Mouse (Mus musculus): ENCODE results near the gene Eva1c. TPM values are rescaled to one million over a fixed set of nuclear protein-coding genes. Genes with fewer than 3 reads are reported as not detected.
A peak's percentile ranks its signal among the peaks of the same experiment; 100 is the strongest.

Gene Eva1c
- polyA plus RNA-seq, 1 experiment from 2014 or later: 1.2 TPM

GRCm38 (mm10) chr16:90878135-90878860, 51.8 kb downstream of the Eva1c start:
- no peak for TF ChIP-seq CTCF (IDR thresholded peaks at IDR 0.05; ENCODE audit: low read depth)
- Histone ChIP-seq H3K9me3 (ENCODE audit: low read depth, low read length) (no peaks in the 10 kb centered on the region), H3K9ac (no peak overlapping the region), H3K4me2 (no peak overlapping the region), H3K4me3 (ENCODE audit: low read depth, low read length) (no peak overlapping the region), H3K4me1 (ENCODE audit: insufficient read depth) (no peaks in the 10 kb centered on the region; the same call in 1 of the 2 replicates), H3K27me3 (ENCODE audit: insufficient read depth, low read length) (no peaks in the 10 kb centered on the region), H3K27ac (ENCODE audit: low read depth) (no peak overlapping the region), H3K36me3 (ENCODE audit: insufficient read depth) (no peaks in the 10 kb centered on the region)
- no peak for DNase-seq
- no peak for ATAC-seq (ENCODE audit: insufficient read depth)
- 86% methylated on average over 3 of the region's 3 CpGs for WGBS

- TF ChIP-seq CTCF (IDR thresholded peaks at IDR 0.05; ENCODE audit: low read depth): no peak
- Histone ChIP-seq H3K36me3 (ENCODE audit: insufficient read depth) (no peaks in the 10 kb centered on the region), H3K4me2 (no peak overlapping the region), H3K9me3 (ENCODE audit: low read depth, low read length) (no peaks in the 10 kb centered on the region), H3K4me3 (ENCODE audit: low read depth, low read length) (no peak overlapping the region), H3K9ac (no peak overlapping the region), H3K27ac (ENCODE audit: low read depth) (peak overlapping the region; percentile 16; the same call in 1 of the 2 replicates), H3K27me3 (ENCODE audit: insufficient read depth, low read length) (no peaks in the 10 kb centered on the region), H3K4me1 (ENCODE audit: insufficient read depth) (peaks cover 4% of the 10 kb centered on the region)
- WGBS: 30% methylated on average over 8 of the region's 8 CpGs
- peak; percentile 47 for DNase-seq
- ATAC-seq (ENCODE audit: insufficient read depth): peak; percentile 75; the same call in 1 of the 2 replicates
Measured at GRCm38 (mm10) chr16:90882501-90882977, 56.0 kb downstream of the Eva1c start.

- Histone ChIP-seq H3K27ac (ENCODE audit: low read depth) (0 out of 2 replicates have a peak overlapping the region, but pooled peaks have one; percentile 10), H3K27me3 (ENCODE audit: insufficient read depth, low read length) (no peaks in the 10 kb centered on the region), H3K4me3 (ENCODE audit: low read depth, low read length) (no peak overlapping the region), H3K4me1 (ENCODE audit: insufficient read depth) (peaks cover 4% of the 10 kb centered on the region), H3K36me3 (ENCODE audit: insufficient read depth) (no peaks in the 10 kb centered on the region), H3K9ac (no peak overlapping the region), H3K4me2 (no peak overlapping the region), H3K9me3 (ENCODE audit: low read depth, low read length) (no peaks in the 10 kb centered on the region)
- DNase-seq: no peak
- no peak for ATAC-seq (ENCODE audit: insufficient read depth)
- no peak for TF ChIP-seq CTCF (IDR thresholded peaks at IDR 0.05; ENCODE audit: low read depth)
- WGBS: 63% methylated on average over 2 of the region's 2 CpGs
Measured at GRCm38 (mm10) chr16:90885351-90885750, 58.8 kb downstream of the Eva1c start.

GRCm38 (mm10) chr16:90885781-90886565, 59.5 kb downstream of the Eva1c start:
- TF ChIP-seq CTCF (IDR thresholded peaks at IDR 0.05; ENCODE audit: low read depth): no peak
- no peaks in the 10 kb centered on the region for H3K36me3 ChIP-seq (ENCODE audit: insufficient read depth)
- H3K4me2 ChIP-seq: no peak overlapping the region
- 41% methylated on average over 9 of the region's 9 CpGs for WGBS
- no peaks in the 10 kb centered on the region for H3K27me3 ChIP-seq (ENCODE audit: insufficient read depth, low read length)
- peak; percentile 62 for DNase-seq
- peaks cover 4% of the 10 kb centered on the region for H3K4me1 ChIP-seq (ENCODE audit: insufficient read depth)
- ATAC-seq (ENCODE audit: insufficient read depth): peak; percentile 41; the same call in 1 of the 2 replicates
- H3K9ac ChIP-seq: no peak overlapping the region
- H3K4me3 ChIP-seq (ENCODE audit: low read depth, low read length): no peak overlapping the region
- peak overlapping the region; percentile 39; the same call in 1 of the 2 replicates for H3K27ac ChIP-seq (ENCODE audit: low read depth)
- H3K9me3 ChIP-seq (ENCODE audit: low read depth, low read length): no peaks in the 10 kb centered on the region

- Histone ChIP-seq H3K27ac (ENCODE audit: low read depth) (no peak overlapping the region), H3K4me2 (no peak overlapping the region), H3K36me3 (ENCODE audit: insufficient read depth) (no peaks in the 10 kb centered on the region), H3K4me3 (ENCODE audit: low read depth, low read length) (no peak overlapping the region), H3K9ac (no peak overlapping the region), H3K9me3 (ENCODE audit: low read depth, low read length) (no peaks in the 10 kb centered on the region), H3K4me1 (ENCODE audit: insufficient read depth) (no peaks in the 10 kb centered on the region; the same call in 1 of the 2 replicates), H3K27me3 (ENCODE audit: insufficient read depth, low read length) (no peaks in the 10 kb centered on the region)
- WGBS: 87% methylated on average over 9 of the region's 9 CpGs
- no peak for TF ChIP-seq CTCF (IDR thresholded peaks at IDR 0.05; ENCODE audit: low read depth)
- ATAC-seq (ENCODE audit: insufficient read depth) (no peak), DNase-seq (no peak)
Measured at GRCm38 (mm10) chr16:90890683-90891082, 64.2 kb downstream of the Eva1c start.

- 32% methylated on average over 14 of the region's 14 CpGs for WGBS
- no peak overlapping the region for H3K4me3 ChIP-seq (ENCODE audit: low read depth, low read length)
- H3K9me3 ChIP-seq (ENCODE audit: low read depth, low read length): no peaks in the 10 kb centered on the region
- no peaks in the 10 kb centered on the region for H3K27me3 ChIP-seq (ENCODE audit: insufficient read depth, low read length)
- ATAC-seq (ENCODE audit: insufficient read depth): peak; percentile 50; the same call in 1 of the 2 replicates
- DNase-seq: peak; percentile 72
- no peak overlapping the region for H3K9ac ChIP-seq
- no peak for TF ChIP-seq CTCF (IDR thresholded peaks at IDR 0.05; ENCODE audit: low read depth)
- no peak overlapping the region for H3K4me2 ChIP-seq
- H3K36me3 ChIP-seq (ENCODE audit: insufficient read depth): no peaks in the 10 kb centered on the region
- H3K4me1 ChIP-seq (ENCODE audit: insufficient read depth): no peaks in the 10 kb centered on the region
- H3K27ac ChIP-seq (ENCODE audit: low read depth): no peak overlapping the region
Measured at GRCm38 (mm10) chr16:90891601-90892000, 65.1 kb downstream of the Eva1c start.

GRCm38 (mm10) chr16:90892081-90892480, 65.6 kb downstream of the Eva1c start:
- no peaks in the 10 kb centered on the region for H3K9me3 ChIP-seq (ENCODE audit: low read depth, low read length)
- no peaks in the 10 kb centered on the region for H3K27me3 ChIP-seq (ENCODE audit: insufficient read depth, low read length)
- H3K4me1 ChIP-seq (ENCODE audit: insufficient read depth): no peaks in the 10 kb centered on the region
- 14% methylated on average over 8 of the region's 8 CpGs for WGBS
- ATAC-seq (ENCODE audit: insufficient read depth) (peak; percentile 56; the same call in 1 of the 2 replicates), DNase-seq (peak; percentile 55)
- H3K4me2 ChIP-seq: peak overlapping the region; percentile 33; the same call in 1 of the 2 replicates
- no peak for TF ChIP-seq CTCF (IDR thresholded peaks at IDR 0.05; ENCODE audit: low read depth)
- H3K27ac ChIP-seq (ENCODE audit: low read depth): no peak overlapping the region
- no peak overlapping the region for H3K4me3 ChIP-seq (ENCODE audit: low read depth, low read length)
- no peaks in the 10 kb centered on the region for H3K36me3 ChIP-seq (ENCODE audit: insufficient read depth)
- H3K9ac ChIP-seq: no peak overlapping the region
